Mouse (Mus musculus): Measurements from ENCODE around the gene Col25a1.

Col25a1 gene

DNA sequence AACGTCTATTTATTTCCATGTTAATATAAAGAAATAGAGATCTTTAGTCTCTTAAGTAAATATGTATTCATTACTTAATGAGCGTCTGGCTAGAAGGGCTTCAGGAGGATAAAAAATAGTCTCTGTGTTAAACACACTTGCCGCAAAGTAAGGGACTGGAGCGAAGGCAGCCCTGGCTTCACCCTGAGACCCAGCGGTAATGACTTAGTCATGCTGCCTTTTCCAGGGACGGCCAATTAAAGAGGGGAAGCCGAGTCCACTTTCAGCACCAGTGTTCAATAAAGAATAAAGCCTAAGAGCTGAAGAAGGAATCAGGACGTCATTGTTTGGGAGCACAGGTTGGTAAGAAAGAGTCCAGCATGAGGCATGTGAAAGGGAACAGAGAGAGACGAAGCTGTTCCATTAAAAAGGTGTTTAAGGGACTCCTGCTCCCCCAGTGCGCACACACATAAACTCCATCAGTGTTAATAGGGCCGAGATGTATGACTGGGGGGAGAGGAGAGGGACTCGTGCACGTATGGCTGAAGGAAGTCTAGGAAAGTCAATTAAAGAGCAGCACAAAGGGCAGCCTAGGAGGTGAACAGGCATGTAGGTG, 30.1 kb downstream of the Col25a1 start:
- DNase-seq (ENCODE audit: low spot score in 2 of 2): no peak

DNA sequence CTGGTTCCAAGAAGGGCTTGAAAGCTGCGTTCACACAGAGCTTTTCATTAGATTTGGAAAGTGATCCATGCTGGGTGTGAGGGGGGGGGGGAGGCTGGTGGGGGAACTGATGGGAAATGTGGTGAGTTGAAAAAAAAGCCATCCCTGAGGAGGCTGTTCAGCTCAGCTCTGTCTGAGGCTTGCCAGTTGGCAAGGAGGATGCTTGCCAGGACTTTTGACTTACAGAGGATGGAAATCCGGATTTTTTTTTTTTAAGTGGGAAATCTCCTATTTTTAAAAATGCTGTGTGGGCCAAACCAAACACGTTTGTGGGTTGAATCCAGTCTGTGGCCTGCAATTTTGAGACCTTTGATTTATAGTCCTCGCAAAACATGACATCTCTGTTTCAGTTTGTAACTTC, 35.6 kb downstream of the Col25a1 start:
- DNase-seq (ENCODE audit: low spot score in 2 of 2): no peak

DNA sequence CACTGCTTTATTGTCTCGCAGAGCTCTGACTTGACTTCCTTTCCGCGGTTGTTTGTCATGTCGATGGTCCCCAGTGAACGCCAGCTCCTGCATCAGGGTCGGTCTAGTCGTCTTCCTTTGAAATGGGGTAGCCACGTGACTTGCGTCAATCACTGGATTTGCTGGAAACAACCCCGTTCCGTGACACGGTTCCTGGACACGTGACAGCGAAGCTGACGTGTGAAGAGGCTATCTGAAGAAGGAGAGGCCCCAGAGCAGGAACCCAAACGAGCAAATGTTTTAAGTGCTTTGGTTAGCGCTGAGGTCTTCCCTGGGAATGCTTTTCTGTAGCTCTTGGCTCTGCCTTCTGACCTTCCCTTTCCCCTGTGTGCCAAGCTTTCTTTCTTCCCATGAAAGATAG, 41.5 kb downstream of the Col25a1 start:
- DNase-seq (ENCODE audit: low spot score in 2 of 2): no peak

DNA sequence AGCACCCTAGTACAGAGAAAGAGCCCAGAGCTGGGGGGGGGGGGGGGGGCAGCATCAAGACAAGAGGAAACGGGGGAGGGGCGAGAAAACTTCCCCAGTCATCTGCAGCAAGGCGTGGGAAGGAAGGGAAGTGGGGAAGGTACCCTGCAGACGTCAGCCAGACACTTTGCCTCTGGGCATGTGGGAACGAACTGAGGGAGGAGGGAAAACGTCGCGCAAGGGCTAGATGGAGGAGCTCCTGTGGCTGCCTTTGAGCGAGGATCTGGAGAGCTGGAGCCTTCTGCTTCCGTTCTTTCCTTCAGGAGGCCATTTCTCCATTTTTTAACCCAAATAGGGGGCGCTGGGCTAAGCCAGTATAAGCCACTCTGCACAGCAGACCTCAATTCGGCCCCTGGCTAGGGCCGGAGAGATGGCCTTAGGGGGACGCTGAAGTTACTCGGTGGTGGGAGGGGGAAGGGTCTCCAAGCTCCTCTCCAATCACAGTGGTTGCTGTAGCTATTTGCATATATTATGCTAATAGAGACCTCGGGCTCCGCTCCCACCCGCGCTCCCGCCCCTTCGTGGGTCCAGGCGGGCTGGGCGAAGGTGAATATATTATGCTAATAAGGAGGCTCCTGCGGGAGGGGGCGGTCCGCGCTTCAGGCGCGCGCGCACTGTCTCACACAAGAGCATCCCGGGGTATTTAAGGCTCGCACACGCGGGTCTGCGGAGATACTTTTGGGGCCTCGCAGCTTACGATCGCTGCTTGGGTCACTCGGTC, 49.1 kb downstream of the Col25a1 start:
- peak; percentile 59 to 83 for DNase-seq (ENCODE audit: low spot score in 2 of 2)

DNA sequence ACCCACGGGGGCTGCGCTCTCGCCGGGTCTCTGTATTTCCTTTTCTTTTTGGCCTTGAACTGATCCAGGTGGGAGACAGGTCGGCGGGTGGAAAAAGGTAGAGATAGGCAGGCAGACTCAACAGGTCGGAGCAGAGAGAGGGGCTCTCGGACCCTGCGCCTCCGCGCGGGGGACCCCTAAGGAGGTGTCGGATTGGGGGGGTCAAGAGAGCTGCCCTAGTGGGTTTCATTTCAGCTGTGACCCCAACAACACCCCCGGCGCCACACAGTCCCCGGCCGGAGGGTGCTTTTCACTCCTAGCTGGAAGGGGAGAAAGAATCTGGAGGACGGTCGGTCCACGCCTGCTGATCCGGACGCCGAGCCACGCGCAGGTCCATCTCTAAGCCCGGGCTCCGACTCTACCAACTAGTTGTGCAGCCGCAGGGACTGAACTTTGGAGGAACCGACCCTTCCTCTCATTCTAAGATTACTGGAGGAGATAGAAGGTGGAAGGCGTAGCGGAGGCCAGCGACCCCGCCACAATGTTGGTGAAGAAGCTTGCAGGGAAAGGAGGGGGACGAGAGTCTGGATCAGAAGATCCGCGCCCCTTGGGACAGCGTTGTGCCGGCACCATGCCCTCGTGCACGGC, 49.8 kb downstream of the Col25a1 start:
- no peak for DNase-seq (ENCODE audit: low spot score in 2 of 2)

DNA sequence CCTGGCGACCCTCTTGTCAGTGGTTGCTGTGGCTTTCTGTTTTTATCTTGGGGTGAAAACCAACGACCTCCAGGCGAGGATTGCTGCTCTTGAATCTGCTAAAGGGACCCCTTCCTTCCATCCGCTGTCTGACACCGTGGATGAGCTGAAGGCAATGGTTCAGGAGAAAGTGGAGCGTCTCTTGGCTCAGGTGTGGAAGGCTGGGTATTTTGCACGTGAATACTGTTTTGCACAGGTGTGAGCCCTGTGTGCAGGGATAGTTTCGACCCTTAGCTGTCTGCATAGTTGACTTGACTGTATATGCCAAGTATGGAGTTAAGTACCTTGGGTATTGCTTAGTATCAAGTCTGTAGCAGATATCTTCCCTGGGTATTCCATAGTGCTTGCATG, 50.3 kb downstream of the Col25a1 start:
- no peak for DNase-seq (ENCODE audit: low spot score in 2 of 2)

DNA sequence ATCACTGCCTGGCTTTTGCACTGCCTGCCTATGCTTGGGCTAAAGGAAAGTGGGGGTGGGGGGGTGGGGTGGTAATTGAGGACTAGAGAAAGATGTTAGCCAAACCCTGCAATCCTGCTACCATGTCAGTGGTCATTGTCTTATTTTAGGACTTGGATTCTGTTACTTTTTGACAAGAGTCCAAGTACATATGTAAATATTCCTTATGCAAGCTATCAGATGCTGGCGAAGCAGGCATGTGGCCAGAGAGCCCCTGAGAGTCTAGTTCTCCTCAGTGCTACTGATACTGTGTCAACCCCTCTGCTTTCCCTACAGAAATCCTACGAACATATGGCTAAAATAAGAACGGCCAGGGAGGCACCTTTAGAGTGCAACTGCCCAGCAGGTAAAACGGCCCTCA, 51.1 kb downstream of the Col25a1 start:
- DNase-seq (ENCODE audit: low spot score in 2 of 2): no peak

DNA sequence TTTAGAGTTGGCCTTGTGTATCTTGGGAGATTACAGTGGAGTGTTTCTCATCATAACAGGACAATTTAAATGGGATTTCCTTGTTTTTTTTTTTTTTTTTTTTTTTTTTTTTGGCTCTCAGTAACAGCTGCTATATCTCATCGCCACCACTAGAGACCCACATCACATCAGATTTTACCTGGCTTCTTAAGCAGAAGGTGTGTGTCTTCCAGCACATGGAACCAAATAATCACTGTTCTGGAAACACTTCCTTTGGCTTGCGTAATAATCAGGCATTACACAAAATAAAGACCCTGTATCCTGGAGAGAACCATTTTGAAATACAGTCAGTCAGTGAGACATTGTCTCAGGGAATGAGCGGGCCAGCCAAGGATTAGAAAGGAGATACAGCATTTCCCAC, 53.8 kb downstream of the Col25a1 start:
- DNase-seq (ENCODE audit: low spot score in 2 of 2): no peak

DNA sequence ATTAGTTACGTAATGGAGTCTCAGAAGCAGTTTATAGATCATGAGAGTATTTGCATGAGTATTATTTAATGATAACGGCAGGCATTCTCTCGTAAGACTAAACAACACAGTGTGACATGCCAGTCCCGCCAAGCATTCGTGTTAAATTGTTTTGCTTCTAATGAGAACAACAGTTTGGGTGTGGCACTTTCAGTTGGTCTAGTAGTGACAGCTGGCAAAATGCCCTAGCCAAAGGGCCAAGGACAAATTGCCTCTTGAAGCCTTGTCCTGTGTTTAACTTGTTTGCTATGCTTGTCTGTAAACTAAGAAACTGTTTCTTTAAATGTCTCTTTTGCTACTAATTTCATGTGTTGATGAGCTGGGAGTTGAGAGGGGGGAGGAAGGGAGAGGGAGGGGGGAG, 56.3 kb downstream of the Col25a1 start:
- DNase-seq (ENCODE audit: low spot score in 2 of 2): no peak

DNA sequence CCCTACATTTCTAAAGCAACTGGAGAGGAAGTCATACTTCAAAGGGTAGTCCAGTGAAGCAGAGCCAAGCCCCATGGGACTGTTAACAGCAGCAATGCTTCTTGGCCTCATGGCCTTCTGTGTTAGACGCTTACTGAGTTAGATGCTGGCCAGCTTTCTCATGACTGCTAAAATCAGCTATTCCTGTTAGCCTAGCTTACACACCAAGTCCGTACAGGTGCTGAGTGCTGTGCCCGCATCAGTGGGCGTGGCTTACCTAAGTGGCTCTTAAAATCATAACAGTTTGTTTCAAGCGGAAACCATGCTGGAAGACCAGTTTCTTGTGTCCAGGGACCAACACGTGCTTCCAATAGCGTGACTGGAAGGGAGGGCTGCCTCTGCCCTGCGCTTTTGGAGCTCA, 62.1 kb downstream of the Col25a1 start:
- no peak for DNase-seq (ENCODE audit: low spot score in 2 of 2)

DNA sequence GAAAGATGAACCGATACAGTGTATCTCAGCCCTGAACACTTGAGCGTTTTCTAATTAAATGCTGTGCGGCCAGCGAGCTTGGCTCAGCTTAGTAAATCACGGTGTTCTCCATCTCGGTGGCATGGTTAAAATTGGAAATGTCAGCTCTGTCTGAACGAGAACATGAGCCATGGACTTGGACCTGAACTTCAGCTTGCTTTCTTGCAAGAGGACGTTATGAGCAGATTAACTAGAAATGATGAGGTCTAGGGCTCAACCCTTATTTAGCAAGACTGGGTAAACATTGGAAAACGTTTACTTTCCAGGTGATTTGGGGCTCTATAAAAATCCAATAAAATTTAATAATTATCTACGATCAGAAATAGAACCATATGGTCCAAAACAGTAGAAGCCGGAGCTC, 83.3 kb downstream of the Col25a1 start:
- no peak for DNase-seq (ENCODE audit: low spot score in 2 of 2)

DNA sequence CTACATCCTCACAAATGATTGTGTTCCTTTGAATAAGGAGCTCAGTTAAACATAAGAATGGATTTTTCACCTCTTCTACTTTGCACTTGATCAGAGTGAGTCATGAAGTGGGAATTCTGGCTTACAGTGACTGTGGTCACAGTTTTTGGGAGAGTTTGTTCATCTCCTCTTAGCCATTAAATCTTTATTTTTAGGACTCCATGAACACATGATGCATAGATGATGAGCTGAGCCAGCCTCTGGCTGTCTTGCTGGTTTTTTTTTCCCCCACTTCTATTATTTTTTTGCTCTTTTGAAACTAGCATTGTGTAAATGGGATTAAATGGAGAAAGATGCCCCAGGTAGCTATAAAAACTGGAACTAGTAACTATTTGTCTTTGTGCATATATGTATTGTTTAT, 84.8 kb downstream of the Col25a1 start:
- DNase-seq (ENCODE audit: low spot score in 2 of 2): no peak

DNA sequence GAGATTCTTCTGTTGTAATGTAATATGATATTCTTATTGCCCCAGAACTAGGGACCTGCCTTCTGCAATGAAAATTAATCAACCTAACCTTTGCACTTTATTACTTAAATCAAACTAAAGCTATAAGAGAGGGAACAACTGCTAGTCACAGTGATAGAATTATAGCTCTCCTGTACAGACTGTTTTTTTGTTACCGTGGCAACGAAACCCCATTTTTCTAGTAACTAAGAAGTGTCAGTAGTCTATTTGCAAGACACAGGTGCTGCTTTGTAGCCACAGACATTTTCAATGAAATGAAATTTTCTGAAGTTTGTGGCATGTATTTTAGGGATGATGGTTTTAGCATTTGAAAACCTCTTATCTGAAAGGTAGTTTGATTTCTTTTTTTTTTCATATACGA, 85.3 kb downstream of the Col25a1 start:
- no peak for DNase-seq (ENCODE audit: low spot score in 2 of 2)

DNA sequence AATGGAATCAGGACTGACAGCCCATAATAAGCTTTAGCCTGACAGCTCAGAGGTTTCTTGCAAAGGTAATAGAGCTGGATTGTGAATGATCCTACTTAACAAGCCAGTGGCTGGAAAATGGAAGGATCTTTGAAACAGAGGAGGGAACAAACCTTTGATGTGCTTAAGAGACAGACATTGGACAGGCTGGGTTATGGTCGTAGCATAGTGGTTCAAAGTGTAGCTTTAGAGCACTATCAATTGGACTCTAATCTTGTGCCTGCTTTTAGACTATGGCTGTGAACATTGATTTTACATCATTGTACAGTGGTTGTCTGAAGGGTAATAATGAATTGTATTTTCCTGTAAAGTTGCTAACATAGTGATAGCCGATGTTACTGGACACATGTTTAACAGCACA, 86.4 kb downstream of the Col25a1 start:
- no peak for DNase-seq (ENCODE audit: low spot score in 2 of 2)

DNA sequence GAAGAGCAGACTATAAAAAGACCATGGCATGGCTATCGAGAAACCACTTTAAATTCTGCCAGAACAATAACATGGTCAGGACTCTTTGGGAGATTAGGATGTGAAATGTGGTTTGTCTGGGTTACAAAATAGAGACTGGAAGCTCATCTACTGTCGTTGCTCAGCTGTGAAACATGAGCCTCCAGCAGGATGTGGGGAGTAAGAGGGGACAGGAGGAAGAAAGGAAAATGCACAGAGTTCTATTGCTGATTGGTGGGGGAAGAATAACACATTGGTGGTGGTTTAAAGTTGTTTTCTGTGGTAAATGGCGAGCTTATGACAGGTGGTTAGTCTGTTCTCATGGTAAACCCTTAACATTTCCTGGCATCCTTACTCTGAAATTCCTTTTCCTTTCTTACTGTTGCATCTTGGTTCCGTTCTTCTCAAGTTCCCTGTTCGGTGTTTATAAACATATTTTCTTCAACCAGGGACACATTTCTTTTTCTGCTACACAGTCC, 87.0 kb downstream of the Col25a1 start:
- no peak for DNase-seq (ENCODE audit: low spot score in 2 of 2)

DNA sequence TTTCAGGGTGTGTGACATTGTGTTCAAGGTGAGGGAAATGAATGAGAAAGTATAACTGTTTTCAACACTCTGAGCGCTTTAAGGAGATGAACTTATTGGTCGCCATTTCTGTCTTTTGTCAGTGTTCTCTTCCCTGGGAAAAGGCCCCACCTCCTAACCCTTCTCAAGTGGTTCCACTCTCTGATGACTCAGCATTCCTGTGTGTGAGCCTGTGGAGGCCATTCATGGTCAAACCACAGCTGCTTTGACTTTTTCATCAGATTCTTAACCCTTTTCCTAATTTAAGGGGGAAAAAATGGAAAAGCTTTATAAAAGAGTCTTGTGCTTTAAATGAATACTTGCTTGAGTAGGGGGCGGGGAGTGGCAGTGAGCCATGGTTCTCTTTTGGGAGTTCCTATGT, 89.5 kb downstream of the Col25a1 start:
- DNase-seq (ENCODE audit: low spot score in 2 of 2): no peak

DNA sequence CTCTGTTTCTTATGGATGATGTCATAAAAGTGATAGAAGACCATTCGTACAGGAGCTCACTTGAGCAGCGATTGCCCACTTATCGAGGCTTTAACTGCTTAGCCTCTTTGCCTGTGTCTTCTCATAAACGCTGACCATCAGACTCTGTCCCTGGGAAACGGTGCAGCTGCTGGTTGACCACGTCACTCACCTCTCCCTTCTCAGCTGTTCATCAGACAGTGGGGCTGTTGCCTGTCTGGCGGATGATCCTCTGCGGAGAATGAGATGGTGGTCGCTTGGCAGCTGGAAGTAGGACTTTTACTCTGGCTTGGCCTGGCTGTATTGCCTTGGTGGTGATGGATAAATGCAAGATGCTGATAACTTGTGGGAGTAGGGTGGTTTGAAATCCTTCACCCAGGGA, 96.9 kb downstream of the Col25a1 start:
- no peak for DNase-seq (ENCODE audit: low spot score in 2 of 2)

DNA sequence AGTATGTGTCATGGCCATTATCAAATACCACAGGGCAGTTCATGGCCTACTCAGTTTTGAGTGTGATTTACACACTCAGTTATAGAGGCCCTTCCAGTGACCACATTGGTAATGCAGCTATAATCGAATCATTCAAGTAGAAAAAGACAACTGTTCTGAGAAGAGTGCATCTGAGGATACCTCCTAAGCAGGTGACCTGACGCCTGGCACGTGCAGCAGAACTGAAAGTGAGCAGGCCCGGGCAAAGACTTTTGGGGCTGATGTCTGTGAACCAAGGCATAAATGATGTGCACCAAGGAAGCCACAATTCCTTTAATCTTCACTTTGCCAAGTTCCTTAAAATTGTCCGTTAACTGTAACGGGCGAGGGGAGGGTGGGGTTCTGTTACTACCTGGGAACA, 101.6 kb downstream of the Col25a1 start:
- DNase-seq (ENCODE audit: low spot score in 2 of 2): no peak

DNA sequence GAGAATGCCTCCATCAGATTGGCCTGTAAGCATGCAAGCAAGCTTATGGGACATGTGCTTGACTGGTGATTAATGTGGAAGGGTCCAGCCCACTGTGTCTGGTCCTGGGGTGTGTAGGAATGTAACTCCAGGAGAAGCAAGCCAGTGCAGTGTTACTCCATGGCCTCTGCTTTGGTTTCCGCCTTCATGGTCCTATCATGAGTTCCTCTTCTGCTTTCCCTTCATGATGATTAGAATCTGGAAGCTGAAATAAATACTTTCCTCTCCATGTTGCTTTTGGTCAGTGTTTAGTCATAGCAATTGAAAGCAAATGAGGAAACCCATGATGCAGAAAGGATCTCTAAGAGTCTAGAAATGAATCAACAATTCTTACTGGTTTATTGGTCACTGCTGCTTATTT, 103.9 kb downstream of the Col25a1 start:
- DNase-seq (ENCODE audit: low spot score in 2 of 2): no peak

DNA sequence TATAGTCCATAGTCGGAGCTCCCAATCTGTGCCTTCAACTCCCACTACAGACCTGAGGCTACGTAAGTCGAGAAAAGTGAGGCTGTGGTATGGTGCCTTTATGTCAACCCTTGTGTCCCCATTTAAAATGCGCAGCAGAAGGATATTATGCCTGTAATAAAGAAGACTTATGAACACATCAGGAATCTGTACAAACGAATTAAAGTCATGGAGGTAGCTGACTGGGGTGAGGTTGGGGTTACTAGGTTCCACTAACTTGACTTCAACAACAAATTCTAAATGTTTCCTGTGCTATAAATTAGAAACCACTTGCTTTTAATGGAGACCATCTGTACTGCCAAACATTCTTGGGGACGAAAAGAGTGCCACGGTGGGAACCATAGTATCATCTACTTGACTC, 104.8 kb downstream of the Col25a1 start:
- DNase-seq (ENCODE audit: low spot score in 2 of 2): no peak

DNA sequence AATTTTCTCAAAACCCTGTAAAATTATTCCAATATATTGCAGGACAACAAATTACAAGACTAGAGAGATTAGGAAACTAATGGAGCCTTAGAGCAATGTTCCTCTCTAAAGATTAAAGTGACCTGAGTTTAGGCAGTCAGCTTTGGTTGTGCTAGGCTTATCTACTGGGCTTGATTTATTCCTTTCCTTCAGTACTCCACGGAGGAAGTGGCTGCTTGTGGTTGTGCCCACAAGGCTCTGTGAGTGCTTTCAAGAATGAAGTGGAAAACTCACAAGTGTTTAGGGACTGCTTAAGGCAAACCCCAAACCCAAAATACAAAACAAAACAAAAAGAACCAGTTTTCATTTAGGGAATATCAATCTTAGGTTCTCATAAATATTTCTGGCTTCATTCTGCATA, 106.6 kb downstream of the Col25a1 start:
- DNase-seq (ENCODE audit: low spot score in 2 of 2): no peak

DNA sequence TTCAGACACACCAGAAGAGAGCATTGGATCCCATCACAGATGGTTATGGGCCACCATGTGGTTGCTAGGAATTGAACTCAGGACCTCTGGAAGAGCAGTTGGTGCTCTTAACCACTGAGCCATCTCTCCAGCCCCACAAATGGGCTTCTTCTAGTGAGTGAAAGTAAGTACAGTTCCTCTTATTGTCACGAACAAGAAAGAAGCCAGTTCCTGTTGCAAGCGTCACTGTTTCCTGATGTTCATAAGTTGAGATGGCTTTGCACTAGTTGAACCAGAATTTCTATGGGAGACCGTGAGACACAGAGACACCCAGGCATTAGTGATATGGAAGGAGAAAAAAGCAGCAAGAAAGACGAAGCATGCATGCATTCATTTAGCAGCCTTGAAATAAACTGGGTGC, 110.6 kb downstream of the Col25a1 start:
- no peak for DNase-seq (ENCODE audit: low spot score in 2 of 2)

DNA sequence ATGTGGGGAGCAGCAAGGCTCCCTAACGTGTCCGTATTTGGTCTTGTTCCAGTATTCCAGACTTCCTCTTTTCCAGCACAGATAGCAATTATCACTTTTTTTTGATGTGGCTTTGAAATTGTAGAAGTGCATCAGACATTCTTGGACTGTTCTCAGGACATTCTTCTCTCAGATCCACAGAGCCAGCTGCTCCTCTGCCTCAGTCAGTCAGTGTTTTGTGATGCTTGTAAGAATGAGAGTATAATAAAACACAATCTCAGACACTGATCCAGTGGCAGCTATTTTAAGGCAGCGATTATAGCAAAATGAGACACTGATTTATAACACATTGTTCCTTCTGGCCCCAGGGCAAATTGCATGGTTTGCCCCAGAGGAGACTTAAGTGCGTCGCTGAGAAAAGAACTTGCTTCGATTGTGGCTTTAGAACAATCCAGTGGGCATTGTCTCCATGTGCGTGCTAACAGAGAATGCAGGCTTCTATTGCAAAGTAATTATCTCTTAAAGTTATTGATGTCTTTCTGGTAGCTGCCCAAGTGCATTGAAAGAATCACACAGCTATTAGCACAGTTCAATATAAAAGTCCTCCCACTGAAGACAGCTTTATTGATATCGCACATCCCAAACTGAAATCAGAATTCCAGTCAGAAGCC, 111.5 kb downstream of the Col25a1 start:
- no peak for DNase-seq (ENCODE audit: low spot score in 2 of 2)

Data from left cerebral cortex, adult 9 months (tissue).